Mouse (Mus musculus): Measurements from ENCODE around the gene Gtf2a1.
"Not testable (repeated sequence)": the region's sequence is repeated elsewhere in the genome, so short reads cannot be mapped to it uniquely, and the experiment has no call there.

The Gtf2a1 gene

DNA sequence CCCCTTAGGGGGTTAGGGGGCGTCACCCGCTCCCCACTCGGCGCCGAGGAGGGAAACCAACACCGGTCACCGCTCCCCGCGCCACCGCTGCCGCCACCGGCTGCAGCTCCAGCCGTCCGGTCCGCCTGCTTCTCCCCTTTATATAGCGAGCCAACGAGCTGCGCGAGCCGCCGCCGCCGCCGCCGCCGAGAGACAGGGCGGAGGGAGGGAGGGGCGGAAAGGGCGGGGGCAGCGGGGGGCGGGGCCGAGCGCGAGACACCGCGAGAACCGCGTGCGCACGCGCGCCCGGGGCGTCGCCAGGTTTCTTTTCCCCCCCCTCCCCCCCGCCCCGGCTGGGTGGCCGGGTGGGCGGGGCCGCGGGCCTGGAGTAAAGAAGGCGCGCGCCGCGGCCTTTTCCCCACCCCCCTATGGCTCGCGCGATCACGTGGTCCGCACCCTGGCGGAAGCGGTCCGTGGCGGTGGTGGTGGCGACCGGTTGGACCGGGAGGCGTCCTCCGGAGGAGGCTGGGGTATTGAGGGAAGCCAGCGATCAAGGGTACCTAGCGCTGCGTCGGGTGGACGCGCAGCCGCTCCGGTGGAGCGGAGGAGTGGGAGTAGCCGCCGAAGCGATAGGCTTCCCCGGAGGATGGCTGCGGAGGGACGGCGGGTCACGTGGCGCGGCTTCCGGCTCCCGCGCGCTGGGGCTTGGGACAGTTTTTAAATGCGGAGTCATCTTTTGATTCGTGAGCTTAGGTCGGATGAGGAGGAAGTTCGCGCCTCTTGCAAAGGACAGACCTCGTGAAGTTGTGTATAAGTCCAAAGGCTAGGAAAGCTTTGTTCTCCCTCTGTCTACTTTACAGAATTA is at the start of gene Gtf2a1:
Gtf2a1 (minus strand) TSS at position 641 of the 844 bp plus-strand sequence.
- peak; percentile 90 for DNase-seq (ENCODE audit: low read depth, low spot score)

- DNase-seq (ENCODE audit: low read depth, low spot score) = no peak
Measured at GRCm38 (mm10) chr12:91638351-91638750, 48.1 kb upstream of the Gtf2a1 start.

GRCm38 (mm10) chr12:91637136-91637909 is 47.0 kb upstream of the Gtf2a1 start:
- DNase-seq (ENCODE audit: low read depth, low spot score) = no peak

DNA sequence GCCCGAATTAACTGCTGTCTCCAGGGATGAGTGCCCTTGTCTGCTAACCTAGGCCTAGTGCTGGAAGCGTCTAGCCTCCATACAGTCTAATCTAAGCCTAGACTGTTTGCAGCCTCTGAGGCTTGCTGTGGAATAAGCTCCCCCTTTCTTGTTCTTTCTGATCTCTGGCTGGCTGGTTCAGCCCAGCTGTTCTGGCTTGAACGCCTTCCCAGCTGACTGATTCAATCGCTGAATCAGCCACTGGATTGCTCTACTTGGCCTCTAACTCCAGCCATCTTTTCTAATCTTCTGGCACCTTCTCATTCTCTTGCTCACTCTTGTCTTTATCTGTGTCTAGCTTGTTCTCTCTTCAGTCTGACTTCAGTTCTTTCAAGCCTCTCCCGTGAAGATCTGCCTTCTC is 36.2 kb upstream of the Gtf2a1 start:
- no peak for DNase-seq (ENCODE audit: low read depth, low spot score)

GRCm38 (mm10) chr12:91625013-91625412 is 34.7 kb upstream of the Gtf2a1 start:
- DNase-seq (ENCODE audit: low read depth, low spot score) = no peak

- no peak for DNase-seq (ENCODE audit: low read depth, low spot score)
Measured at GRCm38 (mm10) chr12:91609425-91609824, 19.1 kb upstream of the Gtf2a1 start.

- DNase-seq (ENCODE audit: low read depth, low spot score) = no peak
Measured at GRCm38 (mm10) chr12:91607678-91608077, 17.4 kb upstream of the Gtf2a1 start.

GRCm38 (mm10) chr12:91606651-91607050 is 16.4 kb upstream of the Gtf2a1 start:
- DNase-seq (ENCODE audit: low read depth, low spot score) = no peak

GRCm38 (mm10) chr12:91604600-91604999 is 14.3 kb upstream of the Gtf2a1 start:
- no peak for DNase-seq (ENCODE audit: low read depth, low spot score)

- no peak for DNase-seq (ENCODE audit: low read depth, low spot score)
Measured at GRCm38 (mm10) chr12:91592128-91592527, 1.8 kb upstream of the Gtf2a1 start.

DNA sequence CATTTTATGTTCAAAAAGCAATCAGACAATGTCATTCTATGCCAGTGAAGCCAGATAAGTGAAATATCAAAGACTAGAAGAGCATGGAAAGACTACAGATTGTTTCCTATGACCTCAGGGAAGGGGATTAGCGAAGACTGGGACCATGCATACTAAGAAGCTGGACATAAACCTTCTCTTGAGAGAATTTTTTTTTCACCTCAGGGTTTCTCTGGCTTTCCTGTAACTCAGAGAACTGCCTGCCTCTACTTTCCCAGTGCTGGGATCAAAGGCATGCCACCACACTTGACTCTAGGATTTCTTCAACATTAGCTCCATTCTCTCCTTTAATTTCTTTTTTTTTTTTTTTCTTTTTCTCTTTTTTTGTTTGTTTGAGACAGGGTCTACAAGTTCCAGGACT is 904 bp upstream of the Gtf2a1 start:
- no peak for DNase-seq (ENCODE audit: low read depth, low spot score)

DNA sequence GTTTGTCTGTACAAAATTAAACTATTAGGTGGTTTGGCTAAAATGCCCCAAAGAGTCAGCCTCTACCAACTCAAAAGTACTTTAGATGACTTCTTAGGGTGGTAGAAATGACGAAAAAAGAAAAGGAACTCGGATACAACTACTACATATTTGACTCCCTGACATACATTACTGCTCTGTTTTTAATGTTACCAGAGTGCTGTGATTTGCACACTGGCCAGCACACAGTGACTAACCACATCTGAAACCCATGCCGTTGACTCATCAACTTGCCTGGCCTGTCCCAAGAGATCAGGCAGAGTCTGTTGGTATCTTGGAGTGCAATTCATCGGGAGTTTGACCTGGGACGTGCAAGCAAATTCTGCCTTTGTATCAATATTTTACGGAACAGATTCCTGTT is 429 bp upstream of the Gtf2a1 start:
- no peak for DNase-seq (ENCODE audit: low read depth, low spot score)

GRCm38 (mm10) chr12:91589542-91589846 is 793 bp downstream of the Gtf2a1 start:
- no peak for DNase-seq (ENCODE audit: low read depth, low spot score)

DNA sequence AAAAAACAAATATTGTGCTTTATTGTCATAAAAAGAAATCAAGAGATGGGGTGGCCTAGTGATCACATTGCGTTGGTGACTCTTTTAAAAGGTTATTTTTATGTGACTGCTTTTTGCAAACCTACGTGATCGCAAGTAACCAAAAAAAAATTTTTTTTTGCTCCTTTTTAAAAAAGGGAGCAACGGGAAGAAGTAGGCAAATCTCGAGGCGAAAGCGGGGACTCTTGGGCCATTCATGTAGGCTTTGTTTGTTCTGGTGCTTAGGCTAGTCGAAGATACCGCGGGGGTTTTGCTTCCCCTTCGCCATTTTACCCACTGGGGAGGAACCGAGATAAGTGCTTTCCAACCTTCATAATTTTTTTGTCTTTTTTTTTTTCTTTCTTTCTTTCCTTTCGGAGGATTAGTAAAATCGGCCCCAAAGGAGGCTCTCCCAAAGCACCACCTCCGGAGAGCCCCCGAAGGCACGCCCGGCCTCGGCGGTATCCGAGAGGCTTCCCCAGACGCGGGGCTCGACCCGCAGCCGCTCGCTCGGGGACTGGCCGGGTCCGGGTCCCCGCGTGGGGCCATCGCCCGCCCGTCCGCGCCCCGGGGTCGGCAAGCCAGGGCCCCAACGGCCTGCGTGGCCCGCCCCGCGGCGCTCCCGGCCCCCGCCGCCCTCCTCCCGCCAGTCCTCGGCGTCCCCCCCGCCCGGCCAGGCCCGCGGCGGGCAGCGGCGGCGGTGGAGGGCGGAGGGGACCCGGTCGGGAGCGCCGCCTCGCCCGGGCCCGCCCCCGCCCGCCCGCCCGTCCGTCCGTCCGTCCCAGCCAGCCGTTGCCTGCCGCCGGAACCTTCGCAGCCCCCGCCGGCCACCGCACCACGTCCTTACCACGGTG is 1.4 kb downstream of the Gtf2a1 start:
- peak; percentile 42 for DNase-seq (ENCODE audit: low read depth, low spot score)

- peak; percentile 91 for DNase-seq (ENCODE audit: low read depth, low spot score)
Measured at GRCm38 (mm10) chr12:91588176-91588669, 2.1 kb downstream of the Gtf2a1 start.

DNA sequence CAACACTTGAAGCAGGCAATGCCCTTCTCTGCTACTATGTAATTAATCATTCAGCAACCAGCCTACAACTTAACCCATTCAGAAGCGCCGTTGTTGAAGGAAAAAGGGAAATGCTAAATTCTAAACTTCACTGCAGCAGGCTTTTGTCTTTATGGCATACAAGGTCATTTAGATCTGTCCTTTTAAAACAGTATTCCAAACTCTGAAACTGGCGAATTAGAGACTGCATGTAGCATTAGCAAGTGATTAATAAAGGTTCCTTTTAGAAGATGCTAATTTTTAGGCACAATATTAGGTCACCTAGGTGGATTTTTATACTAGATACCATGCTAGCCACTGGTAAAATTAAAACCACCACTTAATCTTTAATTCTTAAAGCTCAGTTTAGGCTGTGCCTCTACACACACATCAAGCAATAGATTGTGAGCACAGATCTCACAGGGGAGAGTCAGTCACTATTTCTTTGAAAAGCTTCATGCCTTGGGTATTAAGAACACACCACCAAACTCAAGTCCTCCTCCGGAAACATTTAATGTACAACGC is 2.7 kb downstream of the Gtf2a1 start:
- no peak for DNase-seq (ENCODE audit: low read depth, low spot score)

GRCm38 (mm10) chr12:91587077-91587476 is 3.2 kb downstream of the Gtf2a1 start:
- DNase-seq (ENCODE audit: low read depth, low spot score) = no peak

DNA sequence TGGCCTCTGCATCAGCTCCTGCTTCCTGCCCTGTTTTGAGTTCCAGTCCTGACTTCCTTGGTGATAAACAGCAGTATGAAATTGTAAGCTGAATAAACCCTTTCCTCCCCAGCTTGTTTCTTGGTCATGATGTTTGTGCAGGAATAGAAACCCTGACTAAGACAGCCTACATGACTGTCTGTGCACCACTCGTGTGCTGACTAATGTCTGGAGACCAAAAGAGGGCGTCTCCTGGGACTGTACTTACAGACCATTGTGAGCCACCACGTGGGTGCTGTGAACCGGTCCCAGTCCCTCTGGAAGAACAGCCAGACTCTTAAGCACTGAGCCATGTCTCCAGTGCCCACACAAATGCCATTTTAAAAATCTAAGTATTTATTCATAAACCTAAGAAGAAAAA is 4.5 kb downstream of the Gtf2a1 start:
- DNase-seq (ENCODE audit: low read depth, low spot score) = not testable (repeated sequence)

GRCm38 (mm10) chr12:91585206-91585605 is 5.1 kb downstream of the Gtf2a1 start:
- no peak for DNase-seq (ENCODE audit: low read depth, low spot score)

DNA sequence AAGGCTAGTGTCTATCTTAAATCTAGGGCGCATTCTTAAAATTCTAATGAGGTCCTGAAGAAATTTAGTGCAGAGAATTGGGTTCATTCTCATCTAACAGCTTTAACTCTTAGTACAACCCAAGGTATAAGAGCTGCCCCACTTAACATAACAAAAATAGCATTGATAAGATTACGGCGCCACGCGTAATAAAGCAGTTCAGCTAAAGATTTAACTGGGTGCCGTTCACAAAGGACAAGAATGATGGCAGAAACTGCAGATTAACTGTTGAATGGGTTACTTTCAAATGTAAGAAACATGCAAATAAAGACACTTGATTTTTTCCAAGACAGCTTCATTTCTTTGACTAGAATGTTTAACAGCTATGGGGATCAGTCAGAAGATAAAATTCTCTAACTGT is 6.9 kb downstream of the Gtf2a1 start:
- DNase-seq (ENCODE audit: low read depth, low spot score) = no peak

DNA sequence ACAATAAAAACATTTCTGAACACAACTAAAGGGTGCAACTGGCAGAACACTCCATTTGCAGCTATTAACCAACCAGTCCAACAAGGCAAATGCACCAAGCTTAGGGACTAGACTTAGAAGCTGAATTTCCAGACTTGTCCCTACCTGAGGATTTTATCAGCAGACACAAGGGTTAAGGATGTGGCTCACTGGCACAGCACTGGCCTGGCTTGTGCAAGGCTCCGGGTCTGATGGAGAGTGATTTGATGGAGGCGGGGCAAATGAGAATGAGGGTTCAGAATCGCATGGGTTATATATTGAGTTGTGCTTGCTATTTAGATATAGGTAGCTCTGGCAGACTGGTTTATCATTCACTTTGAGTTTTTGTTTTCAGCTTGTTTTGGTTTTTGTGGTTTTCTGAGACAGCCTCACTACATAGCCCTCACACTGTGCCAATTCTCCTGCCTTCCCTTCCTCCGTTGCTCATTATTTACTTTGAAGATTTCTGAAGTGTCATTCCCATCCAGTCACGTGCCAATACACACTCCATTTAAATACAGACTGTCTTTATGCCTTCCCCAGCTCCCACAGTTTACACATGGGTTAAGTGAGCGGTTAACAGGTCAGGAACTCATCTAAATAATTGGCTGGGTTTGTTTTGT is 7.8 kb downstream of the Gtf2a1 start:
- DNase-seq (ENCODE audit: low read depth, low spot score) = no peak

Measured in brain, embryonic 18.5 days (tissue).